Mouse (Mus musculus) limb, embryonic 14.5 days (tissue): ENCODE measurements around the gene Samd8. TPM values are rescaled to one million over a fixed set of nuclear protein-coding genes. Genes with fewer than 3 reads are reported as not detected.
A peak's percentile ranks its signal among the peaks of the same experiment; 100 is the strongest.

Source experiments
- ATAC-seq: fragments of 200-750 bp; cut with Nextera tagmentation; 2 replicates; pipeline ENCODE4 v1.8.0; 2017; ENCODE audit warnings: low read depth, moderate number of reproducible peaks, moderate TSS enrichment; ENCODE audit not compliant: low FRiP score
- DNase-seq: peaks from one replicate; pipeline ENCODE4 v3.0.0-alpha.2; 2015; ENCODE audit warnings: low spot score
- H3K27ac ChIP-seq: fragments of 300-500 bp; sonication (generic); replicated peaks from 2 replicates; pipeline ENCODE4 v1.5.1; 2014; ENCODE audit warnings: low read depth, mild to moderate bottlenecking, low read length, moderate library complexity, mixed read lengths
- H3K27me3 ChIP-seq: fragments of 300-500 bp; sonication (generic); 2 replicates; pipeline ENCODE4 v1.6.1; 2014; ENCODE audit warnings: low read length, mixed read lengths; ENCODE audit not compliant: control insufficient read depth, insufficient read depth
- H3K36me3 ChIP-seq: fragments of 300-500 bp; sonication (generic); 2 replicates; pipeline ENCODE4 v1.6.1; 2014; ENCODE audit warnings: mild to moderate bottlenecking, low read length, moderate library complexity, mixed read lengths; ENCODE audit not compliant: control insufficient read depth, insufficient read depth
- H3K4me1 ChIP-seq: fragments of 300-500 bp; sonication (generic); 2 replicates; pipeline ENCODE4 v1.6.1; 2014; ENCODE audit warnings: antibody characterized with exemption, low read length, mixed read lengths; ENCODE audit not compliant: control insufficient read depth, insufficient read depth
- H3K4me2 ChIP-seq: fragments of 300-500 bp; sonication (generic); replicated peaks from 2 replicates; pipeline ENCODE4 v1.6.1; 2014; ENCODE audit warnings: low read depth, mild to moderate bottlenecking, low read length, moderate library complexity; ENCODE audit not compliant: severe bottlenecking
- H3K4me3 ChIP-seq: fragments of 300-500 bp; sonication (generic); replicated peaks from 2 replicates; pipeline ENCODE4 v1.5.1; 2014; ENCODE audit warnings: low read length
- H3K9ac ChIP-seq: fragments of 300-500 bp; sonication (generic); 2 replicates; pipeline ENCODE4 v1.6.1; 2014; ENCODE audit warnings: mild to moderate bottlenecking, low read depth, low read length, moderate library complexity; ENCODE audit not compliant: severe bottlenecking
- H3K9me3 ChIP-seq: fragments of 300-500 bp; sonication (generic); 2 replicates; pipeline ENCODE4 v1.6.1; 2016; ENCODE audit warnings: low read length; ENCODE audit not compliant: control insufficient read depth
- POLR2A ChIP-seq: fragments of 200-500 bp; IDR thresholded peaks from 2 replicates; pipeline ENCODE4 v1.8.0; 2012; ENCODE audit warnings: inconsistent platforms, mild to moderate bottlenecking, moderate library complexity, borderline replicate concordance; ENCODE audit not compliant: insufficient read depth, insufficient read length; ENCODE audit errors: extremely low read depth
- WGBS: fragments of 180-500 bp; shearing (Covaris S2); extraction: QIAGEN DNeasy Blood & Tissue Kit; methylation state at CpG from one replicate; pipeline ENCODE4 v1.1.7; 2014; 5-methylcytosine and 5-hydroxymethylcytosine counted together
- polyA plus RNA-seq, 2 experiments: library from polyadenylated mRNA; depleted of rRNA in 1 of 2; stranded (reverse) in 1 of 2; unstranded in 1 of 2; fragments of >200 nt; fragmentation: Nextera tagmentation in 1 of 2; extraction: Ambion mirVana in 1 of 2; gene quantifications; 2 replicates each; pipeline versions ENCODE4 v1.2.1 to v1.2.3; 2012 to 2014

Gene Samd8
- polyA plus RNA-seq, 2 experiments, result 11.4 to 12.3 TPM

DNA sequence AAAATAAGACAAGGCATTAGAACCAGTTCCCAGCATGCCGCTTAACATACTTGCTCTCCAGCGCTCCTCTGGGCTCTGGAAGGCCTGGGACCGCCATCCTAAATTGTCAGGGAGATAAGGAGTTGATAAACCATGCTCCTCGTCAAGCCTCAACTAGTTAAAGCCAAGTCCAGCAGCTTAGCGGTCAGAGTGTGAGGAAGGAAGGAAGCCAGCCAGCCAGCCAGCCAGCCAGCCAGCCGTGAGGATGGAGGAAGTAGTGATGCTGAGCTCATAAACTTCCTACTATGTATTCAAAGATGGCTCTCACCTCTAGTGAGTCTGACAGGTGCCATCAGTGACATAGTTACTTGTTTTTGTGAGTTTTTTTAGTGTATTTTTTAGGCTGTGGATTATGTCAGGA is 92.9 kb downstream of the Samd8 start:
- DNase-seq, result no peak
- Histone ChIP-seq H3K4me2 (no peak overlapping the region), H3K9ac (no peak overlapping the region), H3K4me3 (no peak overlapping the region), H3K27me3 (no peaks in the 10 kb centered on the region), H3K36me3 (peaks cover 87% of the 10 kb centered on the region), H3K9me3 (no peaks in the 10 kb centered on the region), H3K27ac (no peak overlapping the region), H3K4me1 (peaks cover 10% of the 10 kb centered on the region)
- no peak for TF ChIP-seq POLR2A
- ATAC-seq, result no peak
- WGBS, result 73% methylated on average over 6 of the region's 6 CpGs

DNA sequence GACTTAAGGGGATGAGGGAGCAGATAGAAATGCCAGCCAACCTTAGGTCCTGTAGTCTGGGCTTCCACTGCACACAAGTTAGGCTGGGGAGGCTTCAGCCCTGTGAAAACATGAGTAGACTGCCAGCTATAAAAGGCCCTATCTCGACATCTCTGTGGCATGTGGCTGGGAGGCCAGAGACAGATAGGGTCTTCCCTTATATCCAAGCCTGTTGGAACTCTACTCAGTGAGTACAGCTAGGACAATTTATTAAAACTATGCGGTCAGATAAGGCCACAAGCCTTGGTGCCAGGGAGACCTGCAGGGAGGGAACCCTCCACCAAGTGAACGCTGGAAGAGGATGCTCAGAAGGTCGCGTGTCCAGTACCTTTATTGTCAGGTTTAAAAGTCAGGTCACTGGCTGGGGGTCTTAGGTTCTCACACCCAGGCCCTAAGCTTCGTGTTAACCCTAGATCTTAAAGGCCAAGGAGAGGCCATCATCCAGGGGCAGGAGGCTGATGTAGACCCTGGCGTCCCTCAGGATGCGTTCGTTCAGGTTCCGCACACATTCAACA is 96.6 kb downstream of the Samd8 start:
- H3K4me3 ChIP-seq, result peak overlapping the region; percentile 49
- peaks cover 51% of the 10 kb centered on the region for H3K36me3 ChIP-seq
- peak overlapping the region; percentile 52; the same call in 1 of the 2 replicates for H3K9ac ChIP-seq
- peak overlapping the region; percentile 43; the same call in 1 of the 2 replicates for H3K27ac ChIP-seq
- ATAC-seq, result no peak
- no peak for DNase-seq
- no peak for TF ChIP-seq POLR2A
- H3K9me3 ChIP-seq, result no peaks in the 10 kb centered on the region
- H3K27me3 ChIP-seq, result no peaks in the 10 kb centered on the region
- H3K4me2 ChIP-seq, result peak overlapping the region; percentile 100
- H3K4me1 ChIP-seq, result peaks cover 12% of the 10 kb centered on the region
- 19% methylated on average over 9 of the region's 10 CpGs for WGBS

DNA sequence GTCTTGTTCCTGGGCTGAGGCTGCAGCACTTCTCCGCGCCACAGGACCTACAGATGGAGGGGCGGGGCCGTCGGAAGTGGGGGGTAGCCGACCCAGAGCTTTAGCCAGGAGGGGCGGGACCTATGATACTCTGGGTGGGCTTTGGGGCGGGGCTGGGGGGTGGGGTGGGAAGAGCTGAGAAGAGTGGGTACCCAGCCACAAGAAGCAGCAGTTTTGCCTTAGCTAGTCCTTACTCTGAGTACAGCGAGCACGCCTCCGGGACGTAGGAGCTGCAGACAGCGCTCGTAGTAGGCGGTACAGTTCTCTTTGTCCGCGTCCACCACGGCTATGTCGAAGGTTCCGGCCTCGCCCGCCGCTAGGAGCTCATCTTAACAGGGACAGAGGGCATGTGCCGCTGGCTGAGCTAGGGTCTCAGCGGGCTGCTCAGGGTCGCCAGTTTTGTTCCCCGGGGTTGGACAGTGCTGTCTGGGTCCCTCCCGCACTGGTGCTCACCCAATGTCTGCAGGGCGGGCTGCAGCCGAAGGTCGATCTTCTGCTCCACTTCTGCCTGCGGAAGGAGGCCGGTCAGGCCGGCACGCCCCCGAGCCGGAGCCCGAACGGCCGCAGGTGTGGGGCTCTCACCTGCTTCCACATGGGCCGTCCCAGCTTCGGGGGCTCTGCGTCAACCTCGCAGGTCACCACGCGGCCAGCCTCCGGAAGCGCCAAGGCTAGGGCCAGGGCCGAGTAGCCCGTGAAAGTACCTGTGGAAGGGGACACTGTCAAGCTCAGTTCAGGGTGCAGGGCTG is 97.2 kb downstream of the Samd8 start:
- Histone ChIP-seq H3K9me3 (no peaks in the 10 kb centered on the region), H3K27me3 (no peaks in the 10 kb centered on the region), H3K4me3 (peak overlapping the region; percentile 49), H3K4me2 (peak overlapping the region; percentile 100), H3K27ac (peak overlapping the region; percentile 43; the same call in 1 of the 2 replicates), H3K4me1 (peaks cover 12% of the 10 kb centered on the region), H3K9ac (peak overlapping the region; percentile 52), H3K36me3 (peaks cover 45% of the 10 kb centered on the region)
- DNase-seq (peak; percentile 80), ATAC-seq (peak; percentile 73)
- no peak for TF ChIP-seq POLR2A
- 0% methylated on average over 47 of the region's 50 CpGs for WGBS

Other genes with a start within 250 kb of the Samd8 start
- gene Dupd1, start 36.0 kb upstream of the Samd8 start, polyA plus RNA-seq (2012; rRNA removed), result 0.47 and 0.50 TPM in 2 replicates
- 0.76 and 0.82 TPM in 2 replicates for gene Dupd1, start 36.0 kb upstream of the Samd8 start, polyA plus RNA-seq (2014; fragmentation: Nextera tagmentation; extraction: Ambion mirVana)
- 1.5 TPM in 2 replicates for gene Dusp13, start 650 bp downstream of the Samd8 start, polyA plus RNA-seq (2012; rRNA removed)
- gene Dusp13, start 650 bp downstream of the Samd8 start, polyA plus RNA-seq (2014; fragmentation: Nextera tagmentation; extraction: Ambion mirVana), result 0.55 TPM in 1 of 2 replicates, not detected in the other
- 146 and 150 TPM in 2 replicates for gene Vdac2, start 74.7 kb downstream of the Samd8 start, polyA plus RNA-seq (2012; rRNA removed)
- gene Vdac2, start 74.7 kb downstream of the Samd8 start, polyA plus RNA-seq (2014; fragmentation: Nextera tagmentation; extraction: Ambion mirVana), result 215 and 226 TPM in 2 replicates
- 16.0 and 18.0 TPM in 2 replicates for gene Comtd1, start 98.4 kb downstream of the Samd8 start, polyA plus RNA-seq (2012; rRNA removed)
- gene Comtd1, start 98.4 kb downstream of the Samd8 start, polyA plus RNA-seq (2014; fragmentation: Nextera tagmentation; extraction: Ambion mirVana), result 24.7 and 26.5 TPM in 2 replicates
- 45.1 and 73.1 TPM in 2 replicates for gene Zfp503, start 239.1 kb downstream of the Samd8 start, polyA plus RNA-seq (2012; rRNA removed)
- 15.3 and 17.6 TPM in 2 replicates for gene Zfp503, start 239.1 kb downstream of the Samd8 start, polyA plus RNA-seq (2014; fragmentation: Nextera tagmentation; extraction: Ambion mirVana)